Mouse (Mus musculus): Measurements from ENCODE around the gene Bpgm. TPM values are rescaled to one million over a fixed set of nuclear protein-coding genes. Genes with fewer than 3 reads are reported as not detected.

Bpgm gene
- polyA plus RNA-seq (2015; fragmentation: Nextera tagmentation; extraction: Ambion mirVana) = 66.6 and 69.7 TPM in 2 replicates

DNA sequence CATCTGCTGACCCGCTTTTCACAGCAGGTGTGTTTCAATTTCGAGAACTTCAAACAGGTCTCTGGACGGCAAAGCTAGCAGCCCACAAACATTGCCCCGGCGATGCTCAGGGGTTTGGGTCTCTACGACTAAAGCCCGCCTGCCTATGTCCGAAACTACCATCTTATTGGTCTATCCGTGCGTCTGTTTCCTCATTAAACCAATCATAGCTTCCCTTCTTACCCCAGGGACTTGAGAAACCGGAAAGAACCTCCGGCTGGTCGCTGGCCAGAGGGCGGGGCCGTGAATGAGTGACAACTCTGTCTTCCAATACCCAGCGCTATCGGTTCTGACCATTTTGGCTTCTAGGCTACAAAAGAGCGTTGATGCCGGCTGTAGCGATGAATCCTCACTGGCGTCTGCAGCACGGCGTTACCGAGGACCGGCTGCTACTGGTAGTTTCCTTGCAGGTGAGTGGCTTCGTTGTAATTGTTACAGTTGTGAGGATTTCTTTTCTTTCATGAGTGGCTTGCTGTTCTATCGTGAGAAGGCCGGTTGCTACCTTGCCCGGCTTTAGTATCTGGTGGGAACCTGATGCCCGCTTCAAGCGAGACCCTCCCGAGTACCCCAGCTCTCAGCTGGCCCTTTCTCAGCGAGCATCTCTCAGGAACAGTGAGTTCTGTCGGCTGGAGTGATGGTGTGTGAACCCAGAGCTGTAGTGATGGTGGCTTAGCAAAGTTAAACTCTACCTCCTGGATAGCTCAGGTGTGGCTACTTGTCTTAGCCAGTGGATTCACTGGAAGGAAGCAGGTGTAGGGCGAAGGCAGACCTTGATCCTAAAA lies at the start of gene Bpgm:
TSS of gene Bpgm (plus strand) at position 234 of the 821 bp plus-strand sequence.
- Histone ChIP-seq H3K27ac (ENCODE audit: low read length) (peak within 1 kb of the TSS; percentile 2; the same call in 1 of the 2 replicates), H3K27me3 (replicated peaks; ENCODE audit: insufficient read depth, low read length) (no peaks in the 10 kb centered on the region), H3K36me3 (ENCODE audit: insufficient read depth, low read length) (no peaks in the 10 kb centered on the region), H3K4me2 (replicated peaks; ENCODE audit: low read depth, low read length) (peak within 1 kb of the TSS; percentile 82), H3K9me3 (ENCODE audit: low read length) (no peaks in the 10 kb centered on the region), H3K9ac (replicated peaks; ENCODE audit: low read depth) (peak within 1 kb of the TSS; percentile 30), H3K4me1 (ENCODE audit: insufficient read depth, low read depth, low read length) (peaks cover 7% of the 10 kb centered on the region; the same call in 1 of the 2 replicates), H3K4me3 (ENCODE audit: low read depth, low read length) (peak within 1 kb of the TSS; percentile 49)
- ATAC-seq (peak; percentile 98), DNase-seq (ENCODE audit: low spot score) (peak; percentile 98)
- TF ChIP-seq CTCF (IDR thresholded peaks at IDR 0.05) = no peak
- TF ChIP-seq EP300 (IDR thresholded peaks at IDR 0.05) = 0 out of 2 replicates have a peak, but pooled peaks have one; percentile 16
- under 1% methylated on average over 35 of the region's 35 CpGs for WGBS

DNA sequence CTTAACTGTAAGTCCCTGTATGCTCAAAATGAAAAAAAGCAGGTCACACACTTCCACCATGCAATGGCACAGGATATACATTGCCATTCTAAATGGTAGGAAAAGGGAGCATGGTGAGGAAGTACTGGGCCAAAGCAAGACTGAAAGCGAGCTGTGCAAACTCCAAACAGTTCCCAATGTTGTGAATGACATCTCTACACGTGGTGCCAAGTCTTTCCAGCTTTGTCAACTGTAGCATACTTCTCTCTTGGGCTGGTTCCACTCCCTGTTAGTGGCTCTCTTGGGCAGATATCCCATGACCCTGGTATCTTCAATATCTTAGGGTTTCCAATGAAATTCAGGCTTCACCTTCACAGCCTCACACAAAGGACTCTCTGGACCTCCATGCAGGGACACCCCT lies 37.0 kb upstream of the Bpgm start:
- Histone ChIP-seq H3K4me3 (ENCODE audit: low read depth, low read length) (no peak overlapping the region), H3K9me3 (ENCODE audit: low read length) (no peaks in the 10 kb centered on the region), H3K4me2 (replicated peaks; ENCODE audit: low read depth, low read length) (no peak overlapping the region), H3K27me3 (replicated peaks; ENCODE audit: insufficient read depth, low read length) (no peaks in the 10 kb centered on the region), H3K9ac (replicated peaks; ENCODE audit: low read depth) (no peak overlapping the region), H3K27ac (ENCODE audit: low read length) (no peak overlapping the region), H3K4me1 (ENCODE audit: insufficient read depth, low read depth, low read length) (no peaks in the 10 kb centered on the region), H3K36me3 (ENCODE audit: insufficient read depth, low read length) (no peaks in the 10 kb centered on the region)
- TF ChIP-seq EP300 (IDR thresholded peaks at IDR 0.05) (no peak), CTCF (IDR thresholded peaks at IDR 0.05) (no peak)
- 54% methylated on average over 2 of the region's 2 CpGs for WGBS
- ATAC-seq (no peak), DNase-seq (ENCODE audit: low spot score) (no peak)

DNA sequence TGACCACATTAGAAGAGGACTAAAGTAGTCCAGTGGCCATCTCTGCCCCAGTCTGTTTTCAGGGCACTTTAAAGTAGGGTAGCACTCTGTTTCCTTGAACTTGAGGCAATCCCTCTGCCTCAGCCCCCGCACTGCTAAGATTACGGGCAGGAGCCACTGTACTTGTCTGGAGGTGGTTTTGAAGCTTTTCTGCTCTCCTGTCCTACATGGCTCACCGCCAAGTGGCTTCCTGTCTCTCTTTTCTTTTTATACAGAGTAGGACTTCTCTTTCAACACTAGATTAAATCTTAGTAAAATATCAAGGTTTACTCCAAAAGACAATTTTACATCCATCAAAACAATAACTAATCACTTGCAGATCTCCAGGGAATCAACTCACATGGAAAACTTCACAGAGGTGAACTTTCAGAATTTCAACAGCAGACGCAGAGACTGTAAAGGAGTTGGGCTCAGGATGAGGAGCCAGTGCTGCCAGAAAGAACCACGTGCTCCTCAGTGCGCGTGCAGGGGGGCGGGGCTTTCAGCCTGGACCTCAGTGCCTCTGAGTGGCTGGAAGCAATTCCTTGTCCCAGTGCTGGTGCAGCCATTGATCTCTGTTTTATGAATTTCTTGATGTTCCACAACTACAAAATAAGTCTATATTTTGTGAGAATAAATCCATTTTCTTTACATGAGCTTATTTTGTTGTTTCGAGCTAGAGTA lies 34.3 kb upstream of the Bpgm start:
- DNase-seq (ENCODE audit: low spot score) (no peak), ATAC-seq (no peak)
- Histone ChIP-seq H3K4me3 (ENCODE audit: low read depth, low read length) (no peak overlapping the region), H3K27ac (ENCODE audit: low read length) (no peak overlapping the region), H3K4me2 (replicated peaks; ENCODE audit: low read depth, low read length) (no peak overlapping the region), H3K36me3 (ENCODE audit: insufficient read depth, low read length) (no peaks in the 10 kb centered on the region), H3K9me3 (ENCODE audit: low read length) (no peaks in the 10 kb centered on the region), H3K27me3 (replicated peaks; ENCODE audit: insufficient read depth, low read length) (no peaks in the 10 kb centered on the region), H3K4me1 (ENCODE audit: insufficient read depth, low read depth, low read length) (no peaks in the 10 kb centered on the region), H3K9ac (replicated peaks; ENCODE audit: low read depth) (no peak overlapping the region)
- TF ChIP-seq CTCF (IDR thresholded peaks at IDR 0.05) (no peak), EP300 (IDR thresholded peaks at IDR 0.05) (no peak)
- WGBS = 56% methylated on average over 9 of the region's 9 CpGs

DNA sequence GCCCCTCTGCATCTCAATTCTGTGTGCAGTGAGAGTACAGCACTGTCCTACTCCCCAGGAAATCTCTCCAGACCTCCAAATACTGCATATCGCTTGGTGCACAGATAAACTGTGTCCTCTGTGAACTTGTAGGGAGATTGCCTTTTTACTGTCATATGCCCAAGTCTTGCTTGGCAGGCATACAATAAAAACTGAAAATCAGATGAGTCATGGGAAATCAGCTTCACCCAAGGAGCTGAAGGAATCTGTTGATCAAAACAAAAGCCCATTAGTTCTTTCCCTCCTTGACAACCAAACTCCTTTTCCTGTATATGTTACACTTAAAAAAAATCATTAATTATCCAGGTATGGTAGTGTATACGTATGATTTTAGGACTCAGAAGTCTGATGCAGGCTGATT lies 32.2 kb upstream of the Bpgm start:
- no peak overlapping the region for H3K27ac ChIP-seq (ENCODE audit: low read length)
- TF ChIP-seq CTCF (IDR thresholded peaks at IDR 0.05) = no peak
- no peak overlapping the region for H3K9ac ChIP-seq (replicated peaks; ENCODE audit: low read depth)
- H3K4me2 ChIP-seq (replicated peaks; ENCODE audit: low read depth, low read length) = no peak overlapping the region
- no peaks in the 10 kb centered on the region for H3K4me1 ChIP-seq (ENCODE audit: insufficient read depth, low read depth, low read length)
- ATAC-seq (no peak), DNase-seq (ENCODE audit: low spot score) (no peak)
- H3K9me3 ChIP-seq (ENCODE audit: low read length) = no peaks in the 10 kb centered on the region
- no peaks in the 10 kb centered on the region for H3K36me3 ChIP-seq (ENCODE audit: insufficient read depth, low read length)
- WGBS = 71% methylated on average over 2 of the region's 2 CpGs
- H3K4me3 ChIP-seq (ENCODE audit: low read depth, low read length) = no peak overlapping the region
- H3K27me3 ChIP-seq (replicated peaks; ENCODE audit: insufficient read depth, low read length) = no peaks in the 10 kb centered on the region

DNA sequence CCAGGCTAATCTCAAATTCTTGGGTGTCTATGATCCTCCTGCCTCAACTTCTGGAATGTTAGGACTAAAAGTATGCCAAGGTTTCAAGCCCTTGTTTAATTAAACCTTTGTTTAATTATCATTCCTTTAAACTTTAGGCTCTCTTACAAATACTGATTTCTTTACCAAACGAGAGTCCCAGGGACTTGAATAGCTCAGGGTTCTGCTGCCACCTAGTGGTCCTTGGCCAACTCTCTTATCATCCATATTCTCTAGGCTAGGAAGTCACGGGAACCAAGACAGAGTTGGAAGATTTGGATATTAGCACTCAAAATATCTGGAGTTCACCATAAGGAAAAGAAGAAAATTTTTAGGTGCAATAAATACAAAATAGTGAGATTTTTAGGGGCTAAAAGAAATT lies 28.0 kb upstream of the Bpgm start:
- ATAC-seq (no peak), DNase-seq (ENCODE audit: low spot score) (peak; percentile 90)
- TF ChIP-seq CTCF (IDR thresholded peaks at IDR 0.05) (peak; percentile 87), EP300 (IDR thresholded peaks at IDR 0.05) (no peak)

DNA sequence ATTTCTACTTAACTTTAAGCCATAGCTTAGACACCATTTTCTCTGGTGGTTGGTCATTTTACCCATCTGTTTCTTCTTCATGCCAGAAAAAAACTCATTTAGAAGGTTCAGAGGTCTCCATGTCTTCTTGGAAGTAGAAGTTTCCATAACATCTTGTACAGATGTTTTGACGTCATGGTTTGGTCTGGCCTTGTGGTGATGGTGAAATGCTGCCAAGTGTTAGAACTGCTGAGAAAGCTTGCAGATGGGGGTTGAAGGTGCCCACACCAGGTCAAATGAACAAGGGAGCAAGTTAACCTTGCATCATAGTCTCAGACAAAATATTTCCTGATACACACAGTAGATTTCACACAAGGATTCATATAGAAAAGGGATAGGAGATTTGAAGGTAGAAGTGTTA lies 27.3 kb upstream of the Bpgm start:
- 68% methylated on average over 1 of the region's 1 CpGs for WGBS
- DNase-seq (ENCODE audit: low spot score) (no peak), ATAC-seq (no peak)
- no peaks in the 10 kb centered on the region for H3K36me3 ChIP-seq (ENCODE audit: insufficient read depth, low read length)
- H3K9ac ChIP-seq (replicated peaks; ENCODE audit: low read depth) = no peak overlapping the region
- no peaks in the 10 kb centered on the region for H3K27me3 ChIP-seq (replicated peaks; ENCODE audit: insufficient read depth, low read length)
- 0 out of 2 replicates have a peak, but pooled peaks cover 2% of the 10 kb centered on the region for H3K4me1 ChIP-seq (ENCODE audit: insufficient read depth, low read depth, low read length)
- TF ChIP-seq CTCF (IDR thresholded peaks at IDR 0.05) = no peak
- no peak overlapping the region for H3K4me2 ChIP-seq (replicated peaks; ENCODE audit: low read depth, low read length)
- H3K27ac ChIP-seq (ENCODE audit: low read length) = no peak overlapping the region
- H3K4me3 ChIP-seq (ENCODE audit: low read depth, low read length) = no peak overlapping the region
- H3K9me3 ChIP-seq (ENCODE audit: low read length) = no peaks in the 10 kb centered on the region

More for the DNA sequence above, 28.0 kb upstream of the Bpgm start:
- Histone ChIP-seq H3K27ac (ENCODE audit: low read length) (no peak overlapping the region), H3K4me1 (ENCODE audit: insufficient read depth, low read depth, low read length) (no peaks in the 10 kb centered on the region), H3K4me3 (ENCODE audit: low read depth, low read length) (no peak overlapping the region), H3K4me2 (replicated peaks; ENCODE audit: low read depth, low read length) (no peak overlapping the region), H3K27me3 (replicated peaks; ENCODE audit: insufficient read depth, low read length) (no peaks in the 10 kb centered on the region), H3K9me3 (ENCODE audit: low read length) (no peaks in the 10 kb centered on the region), H3K9ac (replicated peaks; ENCODE audit: low read depth) (no peak overlapping the region), H3K36me3 (ENCODE audit: insufficient read depth, low read length) (no peaks in the 10 kb centered on the region)
- 6% methylated on average over 2 of the region's 2 CpGs for WGBS
